Mouse (Mus musculus): ENCODE measurements at regions not wholly inside any gene's neighbourhood (a gene's known extent, or its start where the extent isn't known, plus 50 kb on each side); places are given as distances from the start of the nearest gene placed in this dataset.

- H3K27ac ChIP-seq (ENCODE audit: low read length), result no peak overlapping the region
- WGBS, result 62% methylated on average over 2 of the region's 2 CpGs
- H3K36me3 ChIP-seq (ENCODE audit: control insufficient read depth, insufficient read depth, low read length), result no peaks in the 10 kb centered on the region
- H3K4me2 ChIP-seq (ENCODE audit: low read depth, low read length), result no peak overlapping the region
- H3K4me3 ChIP-seq (ENCODE audit: low read length), result no peak overlapping the region
- H3K9me3 ChIP-seq (ENCODE audit: control insufficient read depth, low read length), result no peaks in the 10 kb centered on the region
- no peak for ATAC-seq (ENCODE audit: low read depth)
- no peaks in the 10 kb centered on the region for H3K27me3 ChIP-seq (ENCODE audit: control insufficient read depth, insufficient read depth, low read depth, low read length)
- H3K9ac ChIP-seq (ENCODE audit: low read length), result no peak overlapping the region
- no peaks in the 10 kb centered on the region for H3K4me1 ChIP-seq (replicated peaks; ENCODE audit: control insufficient read depth, insufficient read depth, low read length)
Observed at GRCm38 (mm10) chr13:88459474-88460173, 361.6 kb upstream of the Edil3 start.

DNA sequence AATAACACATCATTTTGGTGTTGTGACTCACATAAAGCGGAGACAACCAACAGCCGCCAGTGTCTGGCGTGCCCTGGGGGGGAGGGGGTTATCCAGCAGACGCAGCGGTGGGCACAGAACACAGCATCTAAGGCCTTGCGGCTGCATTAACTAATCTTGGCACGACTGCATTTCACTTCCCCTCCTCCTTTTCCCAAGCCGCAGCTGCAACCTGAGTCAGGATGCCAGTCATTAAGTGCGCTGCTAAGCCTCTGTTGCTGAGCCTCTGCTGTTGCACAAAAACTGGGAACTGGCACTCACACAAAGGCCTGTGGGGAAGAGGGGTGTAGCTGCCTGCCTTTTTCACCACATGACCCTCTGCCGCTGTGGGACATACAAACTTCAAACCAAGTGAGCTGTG is 331.2 kb upstream of the Edil3 start:
- Histone ChIP-seq H3K9ac (ENCODE audit: low read length) (no peak overlapping the region), H3K27ac (ENCODE audit: low read length) (no peak overlapping the region), H3K36me3 (ENCODE audit: control insufficient read depth, insufficient read depth, low read length) (no peaks in the 10 kb centered on the region), H3K27me3 (ENCODE audit: control insufficient read depth, insufficient read depth, low read depth, low read length) (no peaks in the 10 kb centered on the region), H3K4me3 (ENCODE audit: low read length) (no peak overlapping the region), H3K4me1 (replicated peaks; ENCODE audit: control insufficient read depth, insufficient read depth, low read length) (no peaks in the 10 kb centered on the region), H3K9me3 (ENCODE audit: control insufficient read depth, low read length) (no peaks in the 10 kb centered on the region), H3K4me2 (ENCODE audit: low read depth, low read length) (no peak overlapping the region)
- ATAC-seq (ENCODE audit: low read depth), result no peak
- 76% methylated on average over 10 of the region's 10 CpGs for WGBS

GRCm38 (mm10) chr13:88510850-88511554 is 310.3 kb upstream of the Edil3 start:
- H3K4me2 ChIP-seq (ENCODE audit: low read depth, low read length), result no peak overlapping the region
- no peak overlapping the region for H3K27ac ChIP-seq (ENCODE audit: low read length)
- no peaks in the 10 kb centered on the region for H3K9me3 ChIP-seq (ENCODE audit: control insufficient read depth, low read length)
- peak; percentile 73 for ATAC-seq (ENCODE audit: low read depth)
- no peaks in the 10 kb centered on the region for H3K36me3 ChIP-seq (ENCODE audit: control insufficient read depth, insufficient read depth, low read length)
- H3K4me3 ChIP-seq (ENCODE audit: low read length), result no peak overlapping the region
- H3K4me1 ChIP-seq (replicated peaks; ENCODE audit: control insufficient read depth, insufficient read depth, low read length), result no peaks in the 10 kb centered on the region
- no peak overlapping the region for H3K9ac ChIP-seq (ENCODE audit: low read length)
- no peaks in the 10 kb centered on the region for H3K27me3 ChIP-seq (ENCODE audit: control insufficient read depth, insufficient read depth, low read depth, low read length)
- 53% methylated on average over 1 of the region's 1 CpGs for WGBS

DNA sequence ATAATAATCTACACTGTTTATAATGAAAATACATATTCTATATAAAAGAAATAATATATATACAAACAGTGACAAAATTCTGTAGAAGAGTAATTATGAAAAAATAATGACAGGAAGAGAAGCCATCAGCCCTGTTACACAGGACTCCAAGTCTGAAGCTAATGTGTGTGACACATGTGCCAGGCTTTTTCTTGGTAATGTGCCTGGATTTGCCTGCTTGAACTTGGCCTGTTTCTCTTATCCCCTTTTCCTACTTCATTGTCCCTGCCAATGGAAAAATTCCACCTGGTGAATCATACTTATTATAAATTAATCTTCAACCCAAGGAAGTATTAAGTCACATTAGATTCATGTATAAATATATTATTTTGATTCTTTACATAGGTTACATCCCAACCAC is 286.5 kb upstream of the Edil3 start:
- H3K9me3 ChIP-seq (ENCODE audit: control insufficient read depth, low read length), result no peaks in the 10 kb centered on the region
- no peaks in the 10 kb centered on the region for H3K27me3 ChIP-seq (ENCODE audit: control insufficient read depth, insufficient read depth, low read depth, low read length)
- H3K4me1 ChIP-seq (replicated peaks; ENCODE audit: control insufficient read depth, insufficient read depth, low read length), result no peaks in the 10 kb centered on the region
- no peak for ATAC-seq (ENCODE audit: low read depth)
- H3K9ac ChIP-seq (ENCODE audit: low read length), result no peak overlapping the region
- H3K4me3 ChIP-seq (ENCODE audit: low read length), result no peak overlapping the region
- no peak overlapping the region for H3K27ac ChIP-seq (ENCODE audit: low read length)
- no peaks in the 10 kb centered on the region for H3K36me3 ChIP-seq (ENCODE audit: control insufficient read depth, insufficient read depth, low read length)
- no peak overlapping the region for H3K4me2 ChIP-seq (ENCODE audit: low read depth, low read length)

GRCm38 (mm10) chr13:88554504-88554903 is 266.8 kb upstream of the Edil3 start:
- Histone ChIP-seq H3K36me3 (ENCODE audit: control insufficient read depth, insufficient read depth, low read length) (no peaks in the 10 kb centered on the region), H3K4me2 (ENCODE audit: low read depth, low read length) (no peak overlapping the region), H3K27ac (ENCODE audit: low read length) (no peak overlapping the region), H3K4me1 (replicated peaks; ENCODE audit: control insufficient read depth, insufficient read depth, low read length) (no peaks in the 10 kb centered on the region), H3K9me3 (ENCODE audit: control insufficient read depth, low read length) (no peaks in the 10 kb centered on the region), H3K4me3 (ENCODE audit: low read length) (no peak overlapping the region), H3K27me3 (ENCODE audit: control insufficient read depth, insufficient read depth, low read depth, low read length) (no peaks in the 10 kb centered on the region), H3K9ac (ENCODE audit: low read length) (no peak overlapping the region)
- WGBS, result 25% methylated on average over 2 of the region's 2 CpGs
- ATAC-seq (ENCODE audit: low read depth), result no peak

DNA sequence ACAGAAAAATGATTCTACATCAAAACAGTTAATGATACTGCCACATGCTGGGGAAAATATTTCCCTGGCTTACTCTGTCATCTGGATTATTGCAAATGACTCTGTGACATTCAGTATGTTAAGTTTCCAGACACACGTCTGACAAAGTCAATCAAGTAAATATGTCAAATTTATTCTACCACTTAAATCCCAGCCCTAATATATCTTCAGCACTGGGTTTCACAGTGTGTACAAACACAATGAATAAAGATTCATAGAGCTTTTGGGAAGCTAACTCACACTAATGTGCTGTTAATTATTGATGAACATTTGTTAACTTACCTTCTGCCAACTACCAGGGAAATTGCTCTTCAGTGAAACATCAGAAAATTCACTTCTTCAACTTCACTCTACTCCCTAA is 256.3 kb upstream of the Edil3 start:
- Histone ChIP-seq H3K9me3 (ENCODE audit: control insufficient read depth, low read length) (no peaks in the 10 kb centered on the region), H3K27me3 (ENCODE audit: control insufficient read depth, insufficient read depth, low read depth, low read length) (no peaks in the 10 kb centered on the region), H3K27ac (ENCODE audit: low read length) (no peak overlapping the region), H3K4me2 (ENCODE audit: low read depth, low read length) (no peak overlapping the region), H3K4me3 (ENCODE audit: low read length) (no peak overlapping the region), H3K36me3 (ENCODE audit: control insufficient read depth, insufficient read depth, low read length) (no peaks in the 10 kb centered on the region), H3K4me1 (replicated peaks; ENCODE audit: control insufficient read depth, insufficient read depth, low read length) (no peaks in the 10 kb centered on the region), H3K9ac (ENCODE audit: low read length) (no peak overlapping the region)
- 53% methylated on average over 1 of the region's 1 CpGs for WGBS
- no peak for ATAC-seq (ENCODE audit: low read depth)

DNA sequence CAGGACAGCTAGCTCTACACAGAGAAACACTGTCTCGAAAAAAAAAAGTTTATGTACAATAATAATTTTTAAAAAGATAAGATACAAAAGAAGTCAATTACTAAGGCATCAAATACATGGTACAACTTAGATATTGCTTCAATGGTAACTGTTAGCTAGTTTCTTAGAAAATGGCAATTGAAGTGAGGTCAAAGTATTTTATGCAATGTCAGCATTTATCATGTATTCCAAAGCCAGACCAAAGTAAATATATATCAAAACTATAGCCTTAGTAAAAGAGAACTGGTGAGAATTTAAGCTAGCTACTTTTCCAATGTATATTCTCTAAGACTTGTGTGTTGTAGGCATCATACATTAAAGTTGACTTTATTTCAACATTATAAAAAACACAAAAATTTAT is 219.0 kb upstream of the Edil3 start:
- Histone ChIP-seq H3K9ac (ENCODE audit: low read length) (no peak overlapping the region), H3K36me3 (ENCODE audit: control insufficient read depth, insufficient read depth, low read length) (no peaks in the 10 kb centered on the region), H3K9me3 (ENCODE audit: control insufficient read depth, low read length) (no peaks in the 10 kb centered on the region), H3K4me1 (replicated peaks; ENCODE audit: control insufficient read depth, insufficient read depth, low read length) (no peaks in the 10 kb centered on the region), H3K27ac (ENCODE audit: low read length) (no peak overlapping the region), H3K27me3 (ENCODE audit: control insufficient read depth, insufficient read depth, low read depth, low read length) (no peaks in the 10 kb centered on the region), H3K4me3 (ENCODE audit: low read length) (no peak overlapping the region), H3K4me2 (ENCODE audit: low read depth, low read length) (no peak overlapping the region)
- no peak for ATAC-seq (ENCODE audit: low read depth)
- 62% methylated on average over 1 of the region's 1 CpGs for WGBS

DNA sequence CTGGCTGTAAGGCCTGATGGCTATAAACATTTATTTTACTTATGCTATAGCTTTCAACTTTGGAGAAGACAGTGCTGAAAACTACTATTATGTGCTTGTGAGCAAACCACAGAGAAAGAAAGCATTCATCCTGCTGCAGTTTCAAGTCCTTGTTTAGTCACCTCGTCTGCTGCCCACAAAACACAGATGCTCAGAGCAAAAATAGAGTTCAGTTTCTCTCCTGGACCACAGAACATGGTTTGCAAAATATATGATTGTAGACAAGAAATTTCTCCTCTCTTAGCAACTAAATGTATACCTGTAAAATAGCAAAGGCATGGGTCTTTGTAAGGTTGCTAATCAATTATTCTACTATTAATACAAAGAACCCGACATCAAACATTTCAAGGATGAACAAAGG is 210.7 kb upstream of the Edil3 start:
- H3K36me3 ChIP-seq (ENCODE audit: control insufficient read depth, insufficient read depth, low read length), result no peaks in the 10 kb centered on the region
- H3K27ac ChIP-seq (ENCODE audit: low read length), result no peak overlapping the region
- no peak overlapping the region for H3K4me3 ChIP-seq (ENCODE audit: low read length)
- H3K9me3 ChIP-seq (ENCODE audit: control insufficient read depth, low read length), result no peaks in the 10 kb centered on the region
- 81% methylated on average over 2 of the region's 2 CpGs for WGBS
- H3K9ac ChIP-seq (ENCODE audit: low read length), result no peak overlapping the region
- no peaks in the 10 kb centered on the region for H3K27me3 ChIP-seq (ENCODE audit: control insufficient read depth, insufficient read depth, low read depth, low read length)
- no peak overlapping the region for H3K4me2 ChIP-seq (ENCODE audit: low read depth, low read length)
- no peaks in the 10 kb centered on the region for H3K4me1 ChIP-seq (replicated peaks; ENCODE audit: control insufficient read depth, insufficient read depth, low read length)
- no peak for ATAC-seq (ENCODE audit: low read depth)

DNA sequence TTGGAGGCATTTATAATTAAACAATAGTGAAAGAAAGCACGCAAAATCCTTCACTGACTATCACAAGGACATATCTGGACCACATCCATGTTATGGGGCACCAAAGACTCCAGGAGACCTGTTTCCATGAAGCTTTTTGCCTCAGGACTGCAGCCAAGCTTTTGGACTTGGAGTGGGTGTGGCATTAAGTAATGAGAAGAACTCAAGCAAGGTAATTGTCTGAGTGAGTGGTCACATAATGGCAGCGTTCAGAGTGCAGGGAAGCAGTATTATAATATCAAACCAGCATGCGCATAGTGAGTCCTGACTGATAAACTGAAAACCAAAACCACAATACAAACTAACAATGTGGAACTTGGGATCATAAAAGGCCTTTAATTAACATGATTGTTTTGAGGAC is 208.0 kb upstream of the Edil3 start:
- H3K4me3 ChIP-seq (ENCODE audit: low read length), result no peak overlapping the region
- no peak for ATAC-seq (ENCODE audit: low read depth)
- WGBS, result 81% methylated on average over 3 of the region's 3 CpGs

More for the DNA sequence above, 208.0 kb upstream of the Edil3 start:
- H3K36me3 ChIP-seq (ENCODE audit: control insufficient read depth, insufficient read depth, low read length), result no peaks in the 10 kb centered on the region
- no peaks in the 10 kb centered on the region for H3K27me3 ChIP-seq (ENCODE audit: control insufficient read depth, insufficient read depth, low read depth, low read length)
- H3K9ac ChIP-seq (ENCODE audit: low read length), result no peak overlapping the region
- H3K4me1 ChIP-seq (replicated peaks; ENCODE audit: control insufficient read depth, insufficient read depth, low read length), result no peaks in the 10 kb centered on the region
- no peak overlapping the region for H3K4me2 ChIP-seq (ENCODE audit: low read depth, low read length)
- no peaks in the 10 kb centered on the region for H3K9me3 ChIP-seq (ENCODE audit: control insufficient read depth, low read length)
- no peak overlapping the region for H3K27ac ChIP-seq (ENCODE audit: low read length)
